Mouse (Mus musculus) heart, embryonic 13.5 days (tissue): ENCODE data around the gene Slc35b2. TPM values are rescaled to one million over a fixed set of nuclear protein-coding genes. Genes with fewer than 3 reads are reported as not detected.
A peak's percentile ranks its signal among the peaks of the same experiment; 100 is the strongest.

Source experiments
- ATAC-seq: fragments of 200-750 bp; cut with Nextera tagmentation; 2 replicates; pipeline ENCODE4 v1.8.0; 2017; ENCODE audit warnings: moderate TSS enrichment; ENCODE audit not compliant: insufficient number of reproducible peaks, low FRiP score, low TSS enrichment; ENCODE audit errors: extremely low read depth
- H3K27ac ChIP-seq: fragments of 300-500 bp; sonication (generic); replicated peaks from 2 replicates; pipeline ENCODE4 v1.5.1; 2015; ENCODE audit warnings: moderate library complexity, mild to moderate bottlenecking, inconsistent platforms
- H3K27me3 ChIP-seq: fragments of 300-500 bp; sonication (generic); replicated peaks from 2 replicates; pipeline ENCODE4 v1.6.1; 2015; ENCODE audit warnings: mild to moderate bottlenecking, inconsistent platforms
- H3K36me3 ChIP-seq: fragments of 300-500 bp; sonication (generic); 2 replicates; pipeline ENCODE4 v1.6.1; 2015; ENCODE audit warnings: mild to moderate bottlenecking, inconsistent platforms
- H3K4me1 ChIP-seq: fragments of 300-500 bp; sonication (generic); 2 replicates; pipeline ENCODE4 v1.6.1; 2015; ENCODE audit warnings: inconsistent platforms
- H3K4me2 ChIP-seq: fragments of 300-500 bp; sonication (generic); 2 replicates; pipeline ENCODE4 v1.6.1; 2015; ENCODE audit warnings: inconsistent platforms, mild to moderate bottlenecking, moderate library complexity
- H3K4me3 ChIP-seq: fragments of 300-500 bp; sonication (generic); 2 replicates; pipeline ENCODE4 v1.5.1; 2015; ENCODE audit warnings: moderate library complexity, mild to moderate bottlenecking, inconsistent platforms
- H3K9ac ChIP-seq: fragments of 300-500 bp; sonication (generic); 2 replicates; pipeline ENCODE4 v1.6.1; 2015; ENCODE audit warnings: inconsistent platforms, mild to moderate bottlenecking, moderate library complexity
- H3K9me3 ChIP-seq: fragments of 300-500 bp; sonication (generic); 2 replicates; pipeline ENCODE4 v1.6.1; 2016; ENCODE audit warnings: inconsistent platforms
- WGBS: fragments of 180-500 bp; shearing (Covaris S2); methylation state at CpG from one replicate; pipeline ENCODE4 v1.1.7; 2015; ENCODE audit warnings: mixed read lengths; 5-methylcytosine and 5-hydroxymethylcytosine counted together
- polyA plus RNA-seq: library from polyadenylated mRNA; unstranded; fragments of >200 nt; fragmentation: Nextera tagmentation; extraction: Ambion mirVana; gene quantifications from 2 replicates; pipeline ENCODE4 v1.2.1, GENCODE M21; 2015

The Slc35b2 gene
- polyA plus RNA-seq, 1 experiment from 2014 or later, result 91.8 TPM

DNA sequence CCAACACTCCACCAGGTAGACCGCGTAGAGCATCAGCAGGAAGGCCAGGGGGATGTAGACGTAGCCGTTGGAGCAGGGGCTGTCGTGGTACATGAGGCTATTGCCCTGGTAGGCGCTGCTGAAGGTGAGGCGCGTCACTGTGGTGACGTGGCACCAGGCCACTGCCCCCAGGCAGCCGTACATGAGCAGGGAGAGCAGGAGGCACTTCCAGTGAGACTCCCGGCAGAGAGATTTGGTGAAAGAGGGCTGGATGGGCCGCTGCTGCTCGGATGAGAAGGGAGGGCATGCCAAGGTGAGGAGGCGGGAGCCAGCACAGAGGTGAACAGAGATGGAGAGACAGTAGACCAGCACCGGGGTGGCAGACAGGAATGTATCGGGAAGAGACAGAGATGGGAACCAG is 16.7 kb upstream of the Slc35b2 start:
- Histone ChIP-seq H3K9me3 (no peaks in the 10 kb centered on the region), H3K9ac (no peak overlapping the region), H3K4me2 (no peak overlapping the region), H3K27me3 (peaks cover 94% of the 10 kb centered on the region), H3K36me3 (no peaks in the 10 kb centered on the region), H3K27ac (no peak overlapping the region), H3K4me1 (peaks cover 36% of the 10 kb centered on the region), H3K4me3 (no peak overlapping the region)
- ATAC-seq, result no peak
- WGBS, result 60% methylated on average over 16 of the region's 16 CpGs

DNA sequence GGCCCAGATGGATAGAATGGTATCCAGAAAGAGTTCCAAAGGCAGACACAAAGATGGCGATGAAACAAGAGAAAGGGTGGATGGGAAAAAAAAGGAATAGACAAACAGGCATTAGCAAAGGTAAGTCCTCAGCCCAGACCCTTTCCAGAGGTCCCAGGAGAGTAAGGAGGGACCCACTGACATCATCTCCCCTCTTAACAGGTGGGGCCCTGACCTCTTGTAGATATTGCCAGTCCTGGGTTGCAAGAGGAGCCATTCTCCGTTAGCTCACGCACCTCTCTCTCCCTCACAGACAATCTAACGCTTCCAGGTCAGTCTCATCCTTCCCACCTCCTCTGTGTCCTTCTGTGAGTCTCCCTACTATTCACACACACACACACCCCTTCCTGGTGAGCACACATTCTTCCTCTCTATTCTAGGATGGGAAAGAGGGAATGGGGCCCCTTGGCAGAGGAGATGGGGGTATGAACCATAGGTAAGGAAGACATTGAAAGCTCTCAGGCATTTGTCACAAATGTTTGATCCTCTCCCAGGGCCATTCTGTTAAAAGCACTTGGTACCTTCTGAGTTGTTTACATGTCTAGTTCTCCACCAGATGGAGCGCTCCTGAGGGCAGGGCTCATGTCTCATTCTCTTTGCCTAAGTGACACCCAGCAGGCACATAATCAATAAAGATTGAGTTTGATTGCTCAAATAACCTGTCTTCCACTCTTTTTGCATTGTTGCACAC is 16.0 kb upstream of the Slc35b2 start:
- no peak overlapping the region for H3K4me3 ChIP-seq
- no peak overlapping the region for H3K27ac ChIP-seq
- H3K9ac ChIP-seq, result no peak overlapping the region
- H3K4me2 ChIP-seq, result no peak overlapping the region
- H3K36me3 ChIP-seq, result no peaks in the 10 kb centered on the region
- no peak for ATAC-seq
- peaks cover 36% of the 10 kb centered on the region for H3K4me1 ChIP-seq
- peaks cover 88% of the 10 kb centered on the region for H3K27me3 ChIP-seq
- H3K9me3 ChIP-seq, result no peaks in the 10 kb centered on the region
- 65% methylated on average over 5 of the region's 5 CpGs for WGBS

DNA sequence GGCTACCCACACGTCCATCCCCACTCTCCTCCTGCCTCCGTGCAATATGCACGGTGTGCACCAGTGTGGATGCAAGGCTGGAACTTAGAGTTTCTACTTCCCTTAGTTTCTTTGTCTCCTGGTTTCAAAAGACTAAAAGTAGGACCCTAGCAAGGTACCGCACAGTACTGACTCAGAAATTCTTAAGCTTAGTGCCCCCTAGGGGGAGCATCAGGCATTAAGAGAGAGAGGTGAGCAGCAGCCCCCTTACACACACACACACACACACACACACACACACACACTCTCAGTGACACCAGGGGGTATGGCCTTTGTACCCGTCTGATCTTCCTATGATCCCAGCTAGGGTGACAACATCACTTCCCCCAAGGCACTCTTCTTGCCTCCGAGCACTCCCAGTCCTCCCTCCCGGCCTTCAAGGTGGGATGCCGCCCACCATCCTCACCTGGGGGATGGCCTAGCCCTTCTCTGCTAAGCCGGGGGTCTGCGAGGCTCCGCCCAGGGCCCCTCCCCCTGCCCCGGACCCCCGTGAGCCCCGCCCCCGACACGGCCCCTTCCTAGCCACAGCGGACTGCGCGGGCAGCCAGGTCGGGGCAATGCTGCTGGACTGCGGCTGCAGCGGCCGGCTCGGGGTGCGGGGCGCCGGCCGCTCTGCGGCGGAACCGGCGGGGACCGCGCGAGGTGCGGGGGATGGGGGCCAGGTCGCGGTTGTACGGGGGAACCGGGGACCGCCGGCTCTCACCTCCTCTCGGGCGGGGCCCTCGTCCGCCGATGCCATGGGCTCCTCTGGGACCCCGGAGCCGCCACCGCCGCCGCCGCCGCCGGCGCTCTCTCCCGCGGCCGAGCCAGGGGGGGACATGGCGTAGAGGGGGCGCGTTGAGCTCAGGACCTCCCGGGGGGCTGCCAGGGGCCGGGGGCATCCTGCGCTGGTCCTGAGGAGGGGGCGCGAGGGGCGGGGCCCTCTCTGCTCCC is 14.8 kb upstream of the Slc35b2 start:
- Histone ChIP-seq H3K4me2 (peak overlapping the region; percentile 97), H3K9me3 (no peaks in the 10 kb centered on the region), H3K4me3 (peak overlapping the region; percentile 74), H3K27ac (no peak overlapping the region), H3K27me3 (peaks cover 88% of the 10 kb centered on the region), H3K9ac (peak overlapping the region; percentile 87), H3K4me1 (peaks cover 35% of the 10 kb centered on the region), H3K36me3 (no peaks in the 10 kb centered on the region)
- 2% methylated on average over 53 of the region's 68 CpGs for WGBS
- ATAC-seq, result no peak

DNA sequence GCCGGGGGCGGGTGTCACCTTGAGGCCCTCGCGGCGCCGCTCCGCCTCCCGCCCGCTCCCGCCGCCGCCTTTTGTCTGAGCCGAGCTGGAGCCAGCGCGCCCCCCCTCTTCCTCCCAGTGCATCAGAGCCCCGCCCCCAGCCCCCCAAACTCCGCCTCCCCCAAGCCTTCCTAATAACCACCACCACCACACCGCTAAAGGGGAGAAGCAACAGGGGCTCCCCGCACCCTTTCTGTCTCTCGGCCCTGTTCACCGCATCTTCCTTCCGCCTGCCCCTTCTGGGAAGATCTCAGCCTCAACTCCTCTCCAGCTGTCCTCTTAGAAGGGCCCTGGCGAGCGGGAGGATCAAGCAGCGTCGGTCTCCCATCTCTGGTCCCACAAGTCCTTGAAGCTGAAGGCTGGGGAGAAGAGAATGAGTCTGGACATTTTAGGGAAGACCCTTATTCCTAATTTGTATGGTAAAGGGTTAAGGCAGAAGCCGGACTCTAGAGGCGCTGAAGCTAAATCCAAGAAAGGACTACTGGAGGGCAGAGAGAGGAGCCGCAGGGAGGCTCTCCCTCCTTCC is 14.0 kb upstream of the Slc35b2 start, which contains the start of gene Tmem151b:
Gene Tmem151b, minus strand, starts transcription at position 61 of the 565 bp plus-strand sequence.
- Histone ChIP-seq H3K4me3 (peak within 1 kb of the TSS; percentile 74), H3K9ac (peak within 1 kb of the TSS; percentile 87), H3K9me3 (no peaks in the 10 kb centered on the region), H3K27me3 (peaks cover 88% of the 10 kb centered on the region), H3K36me3 (no peaks in the 10 kb centered on the region), H3K4me1 (peaks cover 26% of the 10 kb centered on the region), H3K4me2 (peak within 1 kb of the TSS; percentile 97), H3K27ac (no peak within 1 kb of the TSS)
- 2% methylated on average over 12 of the region's 29 CpGs for WGBS
- ATAC-seq, result no peak

DNA sequence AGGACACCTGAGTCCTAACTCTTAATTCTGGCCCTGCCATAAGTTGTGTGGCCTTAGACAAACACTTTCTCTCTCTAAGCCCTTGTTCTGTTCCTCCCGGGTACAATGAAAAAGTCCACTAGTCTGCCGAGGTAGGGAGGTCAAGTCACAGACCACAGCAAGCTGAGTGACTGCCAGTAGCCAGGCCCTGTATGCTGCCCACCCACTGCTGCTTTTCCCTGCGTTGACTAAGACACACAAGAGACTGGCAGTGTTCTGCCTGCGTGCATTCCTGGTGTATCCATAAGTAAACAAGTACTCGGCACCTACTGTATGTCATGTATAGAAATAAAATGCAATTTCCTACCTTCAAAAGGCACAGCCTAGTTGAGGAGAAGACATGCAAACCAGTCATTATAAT is 13.4 kb upstream of the Slc35b2 start:
- ATAC-seq, result no peak
- Histone ChIP-seq H3K9ac (peak overlapping the region; percentile 87; the same call in 1 of the 2 replicates), H3K36me3 (no peaks in the 10 kb centered on the region), H3K4me3 (peak overlapping the region; percentile 74), H3K9me3 (no peaks in the 10 kb centered on the region), H3K27me3 (peaks cover 86% of the 10 kb centered on the region), H3K27ac (no peak overlapping the region), H3K4me1 (peaks cover 24% of the 10 kb centered on the region), H3K4me2 (peak overlapping the region; percentile 97)
- 32% methylated on average over 5 of the region's 5 CpGs for WGBS

DNA sequence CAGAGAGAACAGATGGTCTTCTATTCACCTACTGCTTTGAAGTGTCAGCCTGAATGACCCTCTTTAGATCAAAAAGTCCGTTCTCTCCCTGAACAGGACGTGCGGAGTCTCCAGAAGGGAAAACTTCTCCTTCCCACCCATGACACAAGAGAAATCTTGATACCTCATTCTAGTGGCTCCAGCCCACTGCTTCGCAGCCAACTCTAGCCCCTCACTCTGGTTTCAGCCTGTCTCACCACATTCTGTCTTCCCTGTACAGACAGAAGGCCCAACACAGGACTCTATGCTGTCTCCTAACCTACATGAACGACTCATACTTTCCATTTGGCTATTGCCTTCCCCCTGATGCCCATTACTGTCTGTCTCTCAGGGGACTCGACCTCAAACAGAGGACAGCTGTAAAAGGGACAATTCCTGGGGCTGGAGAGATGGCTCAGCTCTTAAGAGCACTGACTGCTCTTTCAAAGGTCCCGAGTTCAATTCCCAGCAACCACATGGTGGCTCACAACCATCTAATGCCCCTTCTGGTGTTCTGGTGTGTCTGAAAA is 12.4 kb upstream of the Slc35b2 start:
- Histone ChIP-seq H3K27ac (no peak overlapping the region), H3K36me3 (no peaks in the 10 kb centered on the region), H3K4me1 (peaks cover 21% of the 10 kb centered on the region), H3K9ac (no peak overlapping the region), H3K27me3 (peaks cover 78% of the 10 kb centered on the region), H3K9me3 (no peaks in the 10 kb centered on the region), H3K4me3 (no peak overlapping the region), H3K4me2 (no peak overlapping the region)
- no peak for ATAC-seq
- WGBS, result 54% methylated on average over 7 of the region's 7 CpGs

DNA sequence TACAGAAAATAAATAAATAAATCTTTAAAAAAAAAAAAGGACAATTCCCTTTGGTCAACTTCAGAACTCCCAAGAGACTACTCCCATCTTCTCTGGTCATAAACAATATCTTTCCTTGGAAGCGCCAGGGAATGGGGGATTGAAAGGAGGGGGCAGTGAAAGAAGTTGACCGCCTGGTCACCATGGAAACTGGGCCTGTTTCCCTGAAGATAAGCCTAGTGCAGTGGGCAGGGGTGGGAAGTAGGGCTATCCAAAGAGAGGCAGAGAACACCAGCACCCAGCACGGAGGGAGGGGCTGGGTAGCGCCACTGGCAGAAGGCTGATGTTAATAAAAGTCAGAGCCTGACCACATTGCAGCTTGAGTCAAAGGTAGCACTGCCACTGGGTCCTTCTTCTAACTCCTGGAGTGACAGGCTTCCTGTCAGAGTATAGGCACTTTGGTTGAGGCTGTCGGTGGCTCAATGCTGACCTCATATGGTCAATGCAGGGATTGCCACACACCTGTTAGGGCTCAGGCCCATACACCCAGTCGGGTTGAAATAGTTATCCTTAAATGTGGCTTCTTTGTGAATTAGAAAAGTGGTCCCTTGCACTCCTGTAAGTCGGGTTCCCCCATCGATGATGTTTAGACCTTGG is 11.7 kb upstream of the Slc35b2 start:
- H3K27ac ChIP-seq, result no peak overlapping the region
- 4% methylated on average over 8 of the region's 8 CpGs for WGBS
- no peaks in the 10 kb centered on the region for H3K9me3 ChIP-seq
- H3K27me3 ChIP-seq, result peaks cover 78% of the 10 kb centered on the region
- no peak overlapping the region for H3K4me3 ChIP-seq
- no peak overlapping the region for H3K4me2 ChIP-seq
- peaks cover 26% of the 10 kb centered on the region for H3K4me1 ChIP-seq
- no peak; the same call in 1 of the 2 replicates for ATAC-seq
- no peak overlapping the region for H3K9ac ChIP-seq
- H3K36me3 ChIP-seq, result no peaks in the 10 kb centered on the region

DNA sequence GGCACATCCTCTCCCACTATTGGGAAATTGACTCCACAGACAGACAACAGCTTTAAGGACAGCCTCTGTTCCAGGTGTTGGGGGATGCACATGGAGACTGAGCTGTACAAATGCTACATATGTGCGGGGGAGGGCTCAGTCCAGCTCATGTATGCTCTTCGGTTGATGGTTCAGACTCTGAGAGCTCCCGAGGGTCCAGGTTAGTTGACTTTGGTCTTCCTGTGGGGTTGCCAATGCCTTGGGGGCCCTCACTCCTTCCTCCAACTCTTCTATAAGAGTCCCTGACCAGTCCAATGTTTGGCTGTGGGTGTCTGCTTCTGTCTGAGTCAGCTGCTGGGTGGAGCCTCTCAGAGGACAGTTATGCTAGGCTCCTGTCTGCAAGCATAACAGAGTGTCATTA is 10.6 kb upstream of the Slc35b2 start:
- H3K27ac ChIP-seq, result no peak overlapping the region
- ATAC-seq, result no peak
- H3K4me2 ChIP-seq, result no peak overlapping the region
- H3K27me3 ChIP-seq, result peaks cover 77% of the 10 kb centered on the region
- WGBS, result 63% methylated on average over 3 of the region's 3 CpGs
- no peak overlapping the region for H3K4me3 ChIP-seq
- H3K9me3 ChIP-seq, result no peaks in the 10 kb centered on the region
- no peaks in the 10 kb centered on the region for H3K36me3 ChIP-seq
- H3K4me1 ChIP-seq, result peaks cover 36% of the 10 kb centered on the region
- H3K9ac ChIP-seq, result no peak overlapping the region

DNA sequence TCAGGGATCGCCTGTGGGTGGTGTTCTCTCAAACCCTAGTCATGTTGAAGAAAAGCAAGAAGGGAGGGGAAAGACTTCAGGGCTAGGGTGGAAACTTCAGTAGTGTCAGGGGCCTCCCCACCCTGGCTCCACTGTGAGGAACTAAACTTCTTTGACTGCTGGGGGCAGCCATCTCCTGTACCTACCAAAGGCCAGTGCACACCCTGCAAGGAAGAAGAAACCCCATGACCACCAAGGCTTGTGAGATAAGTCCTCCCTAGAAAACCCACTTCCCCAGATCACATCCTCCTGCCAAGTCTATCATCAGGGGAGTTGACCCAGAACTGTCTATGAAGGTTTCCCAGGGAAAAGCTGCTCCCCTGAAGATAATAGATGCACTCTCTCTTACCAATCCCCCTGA is 9.3 kb upstream of the Slc35b2 start:
- 21% methylated on average over 1 of the region's 1 CpGs for WGBS
- H3K27ac ChIP-seq, result no peak overlapping the region
- no peak overlapping the region for H3K4me3 ChIP-seq
- H3K9me3 ChIP-seq, result no peaks in the 10 kb centered on the region
- H3K4me1 ChIP-seq, result peaks cover 34% of the 10 kb centered on the region
- H3K27me3 ChIP-seq, result peaks cover 75% of the 10 kb centered on the region
- ATAC-seq, result no peak
- no peak overlapping the region for H3K4me2 ChIP-seq
- no peak overlapping the region for H3K9ac ChIP-seq
- H3K36me3 ChIP-seq, result no peaks in the 10 kb centered on the region

DNA sequence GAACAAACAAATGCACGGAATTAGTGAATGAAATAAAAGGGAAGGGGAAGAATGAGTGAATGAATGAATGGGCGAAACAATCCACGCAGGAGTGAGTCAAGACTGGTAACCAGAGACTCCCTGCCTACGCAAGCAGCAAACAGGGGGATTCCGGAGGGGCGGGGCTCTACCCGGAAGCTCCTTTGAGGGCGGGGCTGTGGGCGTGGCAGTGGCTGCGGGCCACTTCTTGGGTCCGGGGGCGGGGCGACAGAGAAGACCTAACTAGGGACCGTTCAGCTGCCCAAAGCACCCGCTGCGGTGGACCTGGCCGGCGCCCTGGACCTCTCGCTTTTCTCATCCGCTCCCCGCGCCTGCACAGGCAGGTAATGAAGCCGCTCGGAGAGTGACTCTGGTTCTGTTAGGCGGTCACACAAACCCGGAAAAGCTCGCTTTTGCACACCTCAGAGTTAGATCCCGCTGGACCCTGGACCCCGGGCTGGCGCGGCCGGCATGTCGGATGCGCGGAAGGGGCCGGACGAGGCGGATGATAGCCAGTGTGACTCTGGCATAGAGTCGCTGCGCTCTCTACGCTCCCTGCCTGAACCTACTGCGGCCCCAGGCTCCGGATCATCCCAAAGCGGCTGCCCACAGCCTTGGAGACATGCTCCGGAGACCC is 8.1 kb upstream of the Slc35b2 start, which contains the start of gene Nfkbie:
Gene Nfkbie, plus strand, starts transcription at position 252 of the 655 bp plus-strand sequence.
- Histone ChIP-seq H3K36me3 (no peaks in the 10 kb centered on the region), H3K27ac (no peak within 1 kb of the TSS), H3K9ac (peak within 1 kb of the TSS; percentile 76), H3K27me3 (peaks cover 65% of the 10 kb centered on the region), H3K4me2 (peak within 1 kb of the TSS; percentile 78), H3K4me3 (peak within 1 kb of the TSS; percentile 70), H3K4me1 (peaks cover 25% of the 10 kb centered on the region), H3K9me3 (no peaks in the 10 kb centered on the region)
- ATAC-seq, result peak; percentile 72
- WGBS, result 1% methylated on average over 45 of the region's 45 CpGs
